Mouse (Mus musculus): ENCODE measurements around the gene 0610030E20Rik. TPM values are rescaled to one million over a fixed set of nuclear protein-coding genes. Genes with fewer than 3 reads are reported as not detected.

0610030E20Rik gene
- 17.5 and 17.8 TPM in 2 replicates for polyA plus RNA-seq (2016; fragmentation: Nextera tagmentation; extraction: Ambion mirVana)

GRCm38 (mm10) chr6:72347166-72347941 is at the start of gene 0610030E20Rik:
TSS of gene 0610030E20Rik (plus strand) at chr6:72347317.
- Histone ChIP-seq H3K4me2 (peak within 1 kb of the TSS; percentile 92), H3K9ac (peak within 1 kb of the TSS; percentile 96), H3K9me3 (replicated peaks) (no peaks in the 10 kb centered on the region), H3K36me3 (peaks cover 38% of the 10 kb centered on the region), H3K27ac (peak within 1 kb of the TSS; percentile 93), H3K27me3 (replicated peaks) (no peaks in the 10 kb centered on the region), H3K4me1 (peaks cover 80% of the 10 kb centered on the region), H3K4me3 (peak within 1 kb of the TSS; percentile 95)
- ATAC-seq: peak; percentile 64
- WGBS (ENCODE audit: insufficient replicate concordance): under 1% methylated on average over 72 of the region's 72 CpGs

GRCm38 (mm10) chr6:72297825-72298224 is 49.3 kb upstream of the 0610030E20Rik start:
- Histone ChIP-seq H3K27me3 (replicated peaks) (peaks cover 12% of the 10 kb centered on the region), H3K9me3 (replicated peaks) (no peaks in the 10 kb centered on the region), H3K4me2 (no peak overlapping the region), H3K9ac (no peak overlapping the region), H3K4me3 (no peak overlapping the region), H3K4me1 (peaks cover 8% of the 10 kb centered on the region), H3K36me3 (no peaks in the 10 kb centered on the region), H3K27ac (no peak overlapping the region)
- ATAC-seq: no peak
- WGBS (ENCODE audit: insufficient replicate concordance): 68% methylated on average over 3 of the region's 3 CpGs

DNA sequence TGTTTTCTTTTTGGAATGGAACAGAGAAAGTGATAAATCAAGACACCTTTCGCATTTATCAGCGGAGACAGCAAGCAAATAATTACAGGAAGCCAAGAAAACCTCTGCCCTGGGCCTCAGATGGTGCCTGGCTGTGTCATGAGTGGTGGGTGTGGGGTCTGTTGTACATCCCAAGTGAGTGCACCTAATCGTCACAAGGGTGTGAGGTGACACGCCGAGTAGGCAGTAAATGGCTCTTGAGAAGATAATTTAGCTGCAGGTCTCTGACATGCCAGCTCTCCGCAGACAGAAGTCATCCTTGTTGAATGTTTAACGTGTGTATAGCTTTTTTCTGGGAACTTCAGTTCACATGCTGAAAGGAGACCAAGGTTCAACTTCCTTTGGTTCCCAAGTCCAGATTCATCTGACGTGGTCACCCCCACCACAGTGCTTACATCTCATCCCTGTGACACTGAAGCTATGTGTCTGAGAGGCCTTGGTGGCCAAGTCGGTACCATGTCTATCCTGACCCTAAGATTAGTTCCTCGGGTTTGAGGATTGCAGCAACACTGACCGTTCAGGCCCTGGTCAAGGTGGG is 44.7 kb upstream of the 0610030E20Rik start:
- H3K4me3 ChIP-seq: no peak overlapping the region
- no peak for ATAC-seq
- H3K4me1 ChIP-seq: no peaks in the 10 kb centered on the region
- H3K4me2 ChIP-seq: no peak overlapping the region
- H3K27me3 ChIP-seq (replicated peaks): peaks cover 11% of the 10 kb centered on the region; the same call in 1 of the 2 replicates
- 69% methylated on average over 11 of the region's 11 CpGs for WGBS (ENCODE audit: insufficient replicate concordance)
- no peak overlapping the region for H3K27ac ChIP-seq
- H3K9ac ChIP-seq: no peak overlapping the region
- no peaks in the 10 kb centered on the region for H3K36me3 ChIP-seq
- H3K9me3 ChIP-seq (replicated peaks): no peaks in the 10 kb centered on the region

DNA sequence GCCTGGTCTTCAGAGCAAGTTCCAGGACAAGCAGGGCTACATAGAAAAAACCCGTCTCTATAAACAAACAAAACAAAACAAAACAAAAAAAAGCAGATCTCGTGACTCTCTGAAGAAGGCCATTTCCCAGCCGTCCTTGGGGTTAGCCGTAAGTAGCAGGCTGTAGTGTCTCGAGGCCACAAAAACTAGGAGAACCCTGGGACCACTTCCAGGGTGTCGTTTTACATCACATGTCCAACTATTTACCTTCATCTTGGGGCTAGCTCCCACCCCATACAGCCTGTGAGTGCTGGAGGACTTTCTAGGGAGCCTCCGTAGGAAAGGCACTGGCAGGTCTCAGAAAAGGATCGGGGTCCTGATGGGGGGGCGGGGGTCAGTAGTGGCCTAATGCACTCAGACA is 43.6 kb upstream of the 0610030E20Rik start:
- Histone ChIP-seq H3K4me2 (no peak overlapping the region), H3K9me3 (replicated peaks) (no peaks in the 10 kb centered on the region), H3K4me1 (no peaks in the 10 kb centered on the region), H3K27me3 (replicated peaks) (0 out of 2 replicates have a peak, but pooled peaks cover 11% of the 10 kb centered on the region), H3K4me3 (no peak overlapping the region), H3K27ac (no peak overlapping the region), H3K9ac (no peak overlapping the region), H3K36me3 (no peaks in the 10 kb centered on the region)
- WGBS (ENCODE audit: insufficient replicate concordance): 51% methylated on average over 9 of the region's 9 CpGs
- ATAC-seq: no peak

DNA sequence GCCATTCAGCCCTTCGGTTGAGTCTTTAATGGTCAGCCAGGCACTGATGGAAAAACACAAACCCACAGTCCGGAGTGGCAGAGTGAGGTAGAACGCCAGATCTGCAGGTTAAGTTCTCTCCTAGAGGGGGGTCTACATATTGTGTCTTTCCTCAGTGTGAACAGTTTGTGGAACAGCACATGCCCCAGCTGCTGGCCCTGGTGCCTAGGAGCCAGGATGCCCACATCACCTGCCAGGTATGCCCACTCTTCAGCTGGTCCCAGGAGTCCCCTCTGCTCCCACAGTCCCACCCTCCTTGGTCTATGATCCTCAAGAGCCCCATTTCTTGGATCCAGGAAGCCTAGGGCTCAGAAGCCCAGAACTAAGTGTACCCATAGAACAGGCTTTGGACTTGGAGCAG is 34.9 kb upstream of the 0610030E20Rik start:
- no peak overlapping the region for H3K4me3 ChIP-seq
- H3K27ac ChIP-seq: no peak overlapping the region
- peaks cover 9% of the 10 kb centered on the region; the same call in 1 of the 2 replicates for H3K4me1 ChIP-seq
- no peak overlapping the region for H3K9ac ChIP-seq
- H3K4me2 ChIP-seq: no peak overlapping the region
- H3K27me3 ChIP-seq (replicated peaks): no peaks in the 10 kb centered on the region
- ATAC-seq: no peak
- no peaks in the 10 kb centered on the region for H3K9me3 ChIP-seq (replicated peaks)
- 81% methylated on average over 3 of the region's 3 CpGs for WGBS (ENCODE audit: insufficient replicate concordance)
- H3K36me3 ChIP-seq: peaks cover 49% of the 10 kb centered on the region

- H3K27me3 ChIP-seq (replicated peaks): no peaks in the 10 kb centered on the region
- no peak overlapping the region for H3K27ac ChIP-seq
- no peak overlapping the region for H3K4me2 ChIP-seq
- no peak overlapping the region for H3K9ac ChIP-seq
- H3K4me3 ChIP-seq: no peak overlapping the region
- 83% methylated on average over 11 of the region's 11 CpGs for WGBS (ENCODE audit: insufficient replicate concordance)
- no peaks in the 10 kb centered on the region for H3K9me3 ChIP-seq (replicated peaks)
- peaks cover 60% of the 10 kb centered on the region for H3K36me3 ChIP-seq
- ATAC-seq: no peak
- peaks cover 9% of the 10 kb centered on the region; the same call in 1 of the 2 replicates for H3K4me1 ChIP-seq
Observed at GRCm38 (mm10) chr6:72313124-72313867, 33.8 kb upstream of the 0610030E20Rik start.

- peaks cover 81% of the 10 kb centered on the region for H3K36me3 ChIP-seq
- no peak for ATAC-seq
- H3K9ac ChIP-seq: no peak overlapping the region
- H3K4me3 ChIP-seq: no peak overlapping the region
- H3K4me1 ChIP-seq: peaks cover 13% of the 10 kb centered on the region
- no peaks in the 10 kb centered on the region for H3K27me3 ChIP-seq (replicated peaks)
- H3K27ac ChIP-seq: no peak overlapping the region
- no peaks in the 10 kb centered on the region for H3K9me3 ChIP-seq (replicated peaks)
- 81% methylated on average over 2 of the region's 2 CpGs for WGBS (ENCODE audit: insufficient replicate concordance)
- no peak overlapping the region for H3K4me2 ChIP-seq
Observed at GRCm38 (mm10) chr6:72315384-72315783, 31.7 kb upstream of the 0610030E20Rik start.

GRCm38 (mm10) chr6:72316044-72316443 is 31.1 kb upstream of the 0610030E20Rik start:
- no peak overlapping the region for H3K4me2 ChIP-seq
- no peak for ATAC-seq

DNA sequence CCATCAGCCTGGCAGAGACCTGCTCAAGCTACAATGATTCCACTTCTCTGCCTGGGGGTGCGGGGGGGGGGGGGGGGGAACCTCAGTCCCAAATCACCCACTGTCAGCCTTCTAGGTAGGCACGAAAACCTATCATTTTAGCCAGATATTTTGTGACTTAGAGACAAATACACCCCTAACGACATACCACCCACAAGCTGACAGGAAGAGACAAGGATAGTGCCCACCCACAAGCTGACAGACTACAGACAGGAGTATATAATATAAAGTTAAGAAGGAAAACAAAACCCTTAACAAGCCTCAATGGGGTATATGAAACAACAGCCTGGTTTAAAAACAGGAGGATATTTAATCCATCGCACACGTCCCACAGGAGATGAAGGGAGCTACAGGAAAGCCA is 28.7 kb upstream of the 0610030E20Rik start:
- Histone ChIP-seq H3K4me3 (no peak overlapping the region), H3K36me3 (peaks cover 98% of the 10 kb centered on the region), H3K9ac (no peak overlapping the region), H3K4me1 (peaks cover 17% of the 10 kb centered on the region), H3K9me3 (replicated peaks) (no peaks in the 10 kb centered on the region), H3K27ac (peak overlapping the region; percentile 38; the same call in 1 of the 2 replicates), H3K27me3 (replicated peaks) (no peaks in the 10 kb centered on the region), H3K4me2 (no peak overlapping the region)
- 51% methylated on average over 5 of the region's 5 CpGs for WGBS (ENCODE audit: insufficient replicate concordance)
- peak; percentile 29; the same call in 1 of the 2 replicates for ATAC-seq

More at GRCm38 (mm10) chr6:72316044-72316443, 31.1 kb upstream of the 0610030E20Rik start:
- no peak overlapping the region for H3K9ac ChIP-seq
- H3K9me3 ChIP-seq (replicated peaks): no peaks in the 10 kb centered on the region
- H3K4me3 ChIP-seq: no peak overlapping the region
- H3K4me1 ChIP-seq: peaks cover 13% of the 10 kb centered on the region
- WGBS (ENCODE audit: insufficient replicate concordance): 88% methylated on average over 1 of the region's 1 CpGs
- no peak overlapping the region for H3K27ac ChIP-seq
- H3K27me3 ChIP-seq (replicated peaks): no peaks in the 10 kb centered on the region
- H3K36me3 ChIP-seq: peaks cover 88% of the 10 kb centered on the region

DNA sequence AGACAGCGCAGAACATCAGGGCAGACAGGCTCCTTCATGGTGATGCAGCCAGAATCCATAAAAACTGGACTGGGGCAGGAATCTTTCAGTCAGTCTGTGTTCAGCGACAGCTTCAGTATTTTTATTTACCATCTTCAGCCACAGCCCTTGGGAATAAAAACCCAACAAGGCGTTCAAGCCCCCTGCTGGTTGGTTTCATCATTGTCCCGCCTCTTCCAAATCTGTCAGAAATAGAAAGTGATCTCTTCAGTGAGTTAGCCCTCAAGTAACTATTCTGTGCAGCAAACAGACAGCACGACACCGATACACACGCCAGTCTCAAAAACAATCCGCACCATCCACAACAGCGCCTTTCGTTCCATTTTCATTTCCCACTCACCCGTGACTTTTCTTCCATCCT is 28.1 kb upstream of the 0610030E20Rik start:
- ATAC-seq: no peak
- no peak overlapping the region for H3K4me3 ChIP-seq
- peaks cover 98% of the 10 kb centered on the region for H3K36me3 ChIP-seq
- no peaks in the 10 kb centered on the region for H3K27me3 ChIP-seq (replicated peaks)
- H3K27ac ChIP-seq: peak overlapping the region; percentile 15; the same call in 1 of the 2 replicates
- 75% methylated on average over 11 of the region's 11 CpGs for WGBS (ENCODE audit: insufficient replicate concordance)
- H3K9ac ChIP-seq: no peak overlapping the region
- H3K4me1 ChIP-seq: peaks cover 17% of the 10 kb centered on the region
- no peak overlapping the region for H3K4me2 ChIP-seq
- H3K9me3 ChIP-seq (replicated peaks): no peaks in the 10 kb centered on the region

- no peak for ATAC-seq
- no peaks in the 10 kb centered on the region for H3K9me3 ChIP-seq (replicated peaks)
Observed at GRCm38 (mm10) chr6:72322936-72323335, 24.2 kb upstream of the 0610030E20Rik start.

More at GRCm38 (mm10) chr6:72322936-72323335, 24.2 kb upstream of the 0610030E20Rik start:
- Histone ChIP-seq H3K27ac (peak overlapping the region; percentile 91), H3K4me1 (peaks cover 29% of the 10 kb centered on the region), H3K4me2 (no peak overlapping the region), H3K27me3 (replicated peaks) (no peaks in the 10 kb centered on the region), H3K36me3 (peaks cover 99% of the 10 kb centered on the region), H3K9ac (0 out of 2 replicates have a peak overlapping the region, but pooled peaks have one; percentile 45), H3K4me3 (no peak overlapping the region)
- WGBS (ENCODE audit: insufficient replicate concordance): 97% methylated on average over 3 of the region's 3 CpGs

Measured in liver, embryonic 12.5 days (tissue).